Mouse (Mus musculus) ES-Bruce4 (cell line): ENCODE data around the gene Gm17509.

Experiments
- CTCF ChIP-seq: IDR thresholded peaks from one replicate; pipeline ENCODE4 v1.8.1; 2011; ENCODE audit warnings: low read depth, low read length
- EP300 ChIP-seq: IDR thresholded peaks from 2 replicates; pipeline ENCODE4 v1.6.1; 2011; ENCODE audit warnings: low read depth, low read length; ENCODE audit not compliant: insufficient read depth
- POLR2A ChIP-seq: IDR thresholded peaks from one replicate; pipeline ENCODE4 v1.8.1; 2011; ENCODE audit warnings: low read length; ENCODE audit not compliant: insufficient read depth

DNA sequence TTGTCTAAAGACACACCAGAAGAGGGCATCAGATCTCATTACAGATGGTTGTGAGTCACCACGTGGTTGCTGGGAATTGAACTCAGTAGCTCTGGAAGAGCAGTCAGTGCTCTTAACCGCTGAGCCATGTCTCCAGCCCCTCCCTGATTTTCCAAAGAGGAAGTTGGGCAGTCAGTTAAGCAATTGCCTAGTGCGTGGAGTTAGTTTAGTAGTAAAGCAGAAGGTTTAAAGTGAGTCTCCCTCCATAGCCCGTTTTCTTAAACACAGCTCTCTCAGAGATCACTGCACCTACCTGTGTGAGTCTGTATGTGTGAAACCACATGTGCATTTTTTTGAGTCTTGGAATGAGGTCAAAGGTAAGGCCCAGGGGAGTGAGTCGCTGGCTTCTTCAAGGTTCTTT lies 2.2 kb upstream of the Gm17509 start:
- TF ChIP-seq CTCF, result no peak
- no peak for TF ChIP-seq EP300
- no peak for TF ChIP-seq POLR2A
